10 mouse cellular contexts compared by ENCODE assay signal in genomic region chr3:53165281-53165680, GRCm38 (mm10).
DNase-seq lines count a peak whose midpoint lies in the region; ATAC-seq lines count a peak whose summit lies in the region.
"Had no signal": no experiment of that assay in that cellular context is flagged by ENCODE, and none has a peak within 500 bp of the region (broad histone marks: within the 10 kb centered on the region; RNA-seq: fewer than 3 reads in every experiment).

No protein-coding gene starts in this region.

- peak; percentile 98 for DNase-seq in heart, adult 11 months
- peak; percentile 18 for DNase-seq in R1 (ENCODE audit: low read depth, low spot score)
- DNase-seq in gastrocnemius, postnatal 25 days: peak; percentile 71
- DNase-seq in layer of hippocampus, postnatal 10 days (ENCODE audit: low spot score in 2 of 2): peak; percentile 44 to 64
- DNase-seq in embryo, embryonic 10 days (ENCODE audit: low spot score): no peak

- no peaks in the 10 kb centered on the region for H3K9me3 ChIP-seq in heart, embryonic 11.5 days (replicated peaks; ENCODE audit: control insufficient read depth, low read length)
- H3K9me3 ChIP-seq in intestine, embryonic 15.5 days: no peaks in the 10 kb centered on the region
- H3K9me3 ChIP-seq: neural tube, embryonic 12.5 days had no signal

- no peak overlapping the region for H3K27ac ChIP-seq in heart, embryonic 11.5 days (ENCODE audit: low read depth, low read length)
- no peak overlapping the region for H3K27ac ChIP-seq in intestine, embryonic 15.5 days
- H3K27ac ChIP-seq: neural tube, embryonic 12.5 days had no signal

- H3K27me3 ChIP-seq in heart, embryonic 11.5 days (ENCODE audit: control insufficient read depth, insufficient read depth, low read length): no peaks in the 10 kb centered on the region
- no peaks in the 10 kb centered on the region for H3K27me3 ChIP-seq in intestine, embryonic 15.5 days (replicated peaks)
- H3K27me3 ChIP-seq: CH12.LX; neural tube, embryonic 12.5 days had no signal

- H3K4me2 ChIP-seq in heart, embryonic 11.5 days: no peak overlapping the region
- H3K4me2 ChIP-seq in intestine, embryonic 15.5 days (replicated peaks): no peak overlapping the region
- H3K4me2 ChIP-seq: neural tube, embryonic 12.5 days had no signal

- H3K4me1 ChIP-seq in heart, embryonic 11.5 days (ENCODE audit: control insufficient read depth, insufficient read depth, low read length): peaks cover 12% of the 10 kb centered on the region
- no peaks in the 10 kb centered on the region for H3K4me1 ChIP-seq in intestine, embryonic 15.5 days (replicated peaks)

- no peak overlapping the region for H3K4me3 ChIP-seq in heart, embryonic 11.5 days (ENCODE audit: low read depth, low read length)
- H3K4me3 ChIP-seq in intestine, embryonic 15.5 days (replicated peaks): no peak overlapping the region
- H3K4me3 ChIP-seq: neural tube, embryonic 12.5 days had no signal

- no peak overlapping the region for H3K9ac ChIP-seq in heart, embryonic 11.5 days (ENCODE audit: low read depth, low read length)
- H3K9ac ChIP-seq in intestine, embryonic 15.5 days: no peak overlapping the region
- H3K9ac ChIP-seq: neural tube, embryonic 12.5 days had no signal

- ATAC-seq in heart, embryonic 11.5 days (replicated peaks; ENCODE audit: insufficient number of reproducible peaks, low FRiP score, low TSS enrichment): no peak
- no peak for ATAC-seq in megakaryocyte progenitor cell, adult 5-6 weeks (replicated peaks; ENCODE audit: poor library complexity)
- no peak for ATAC-seq in intestine, embryonic 15.5 days

- 71% methylated on average over 10 of the region's 10 CpGs for WGBS in heart, embryonic 11.5 days (ENCODE audit: insufficient replicate concordance)
- 84% methylated on average over 10 of the region's 10 CpGs for WGBS in intestine, embryonic 15.5 days

- no peaks in the 10 kb centered on the region for H3K36me3 ChIP-seq in heart, embryonic 11.5 days (ENCODE audit: control insufficient read depth, insufficient read depth, low read length)
- H3K36me3 ChIP-seq in intestine, embryonic 15.5 days: no peaks in the 10 kb centered on the region
- H3K36me3 ChIP-seq: neural tube, embryonic 12.5 days had no signal
